ENCODE assay signal across 12 mouse cellular contexts in the genomic region with DNA sequence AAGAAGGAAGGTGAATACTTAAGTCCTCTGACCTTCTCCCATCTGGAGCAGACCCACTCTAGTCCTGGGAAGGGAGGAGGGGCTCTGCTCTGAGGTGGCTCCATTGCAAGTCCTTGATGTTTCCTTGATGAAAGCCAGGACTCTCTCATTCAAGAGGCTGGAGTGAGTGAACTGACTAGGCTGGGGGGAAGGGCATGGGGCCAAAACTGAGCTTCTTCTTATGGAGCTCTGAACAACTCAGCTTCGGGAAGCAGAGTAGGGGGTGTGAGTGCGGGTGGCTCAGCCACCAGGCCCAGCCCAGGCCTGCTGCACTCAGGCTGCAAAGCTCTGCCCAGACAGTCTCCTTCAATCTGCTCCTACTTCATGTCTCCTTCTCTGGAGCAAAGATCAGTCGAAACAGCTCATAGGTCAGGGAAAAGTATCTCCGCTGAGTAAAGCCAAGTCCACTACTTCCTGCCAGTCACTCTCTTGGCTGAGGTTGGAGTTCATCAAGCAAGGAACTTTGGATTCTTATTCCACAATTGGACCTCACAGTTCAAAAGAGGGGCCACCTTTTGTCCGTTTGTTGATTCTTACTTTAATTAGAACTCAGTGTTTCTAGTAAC. TPM values are rescaled to one million over a fixed set of nuclear protein-coding genes. Genes with fewer than 3 reads are reported as not detected.
DNase-seq lines count a peak whose midpoint lies in the region; ATAC-seq lines count a peak whose summit lies in the region.
"Had no signal": no experiment of that assay in that cellular context is flagged by ENCODE, and none has a peak within 500 bp of the region (broad histone marks: within the 10 kb centered on the region; RNA-seq: fewer than 3 reads in every experiment).

No protein-coding gene starts in this region.

- peaks cover 47% of the 10 kb centered on the region for H3K27me3 ChIP-seq in kidney, embryonic 16.5 days (ENCODE audit: insufficient read depth, low read length)
- peaks cover 99% of the 10 kb centered on the region for H3K27me3 ChIP-seq in embryonic facial prominence, embryonic 10.5 days (replicated peaks; ENCODE audit: low read depth, poor library complexity, severe bottlenecking)
- peaks cover 10% of the 10 kb centered on the region; the same call in 1 of the 2 replicates for H3K27me3 ChIP-seq in stomach, embryonic 14.5 days (ENCODE audit: control insufficient read depth, insufficient read depth, low read length)

- no peak overlapping the region for H3K9ac ChIP-seq in kidney, embryonic 16.5 days (replicated peaks; ENCODE audit: low read length)
- no peak overlapping the region for H3K9ac ChIP-seq in stomach, embryonic 14.5 days (replicated peaks; ENCODE audit: low read depth, low read length)

- no peak overlapping the region for H3K27ac ChIP-seq in kidney, embryonic 16.5 days (ENCODE audit: low read length)
- H3K27ac ChIP-seq in embryonic facial prominence, embryonic 10.5 days (replicated peaks): peak overlapping the region; percentile 35
- H3K27ac ChIP-seq in stomach, embryonic 14.5 days (ENCODE audit: low read length): no peak overlapping the region; the same call in 1 of the 2 replicates
- H3K27ac ChIP-seq: kidney, postnatal 0 days had no signal

- H3K4me1 ChIP-seq in kidney, embryonic 16.5 days (ENCODE audit: insufficient read depth, low read length): no peaks in the 10 kb centered on the region
- H3K4me1 ChIP-seq in embryonic facial prominence, embryonic 10.5 days: peaks cover 32% of the 10 kb centered on the region
- H3K4me1 ChIP-seq in stomach, embryonic 14.5 days (ENCODE audit: control insufficient read depth, insufficient read depth, low read length): no peaks in the 10 kb centered on the region

- no peak for ATAC-seq in kidney, embryonic 16.5 days (ENCODE audit: low FRiP score, low TSS enrichment)
- peak; percentile 61; the same call in 1 of the 2 replicates for ATAC-seq in stomach, embryonic 14.5 days (ENCODE audit: insufficient number of reproducible peaks, insufficient read depth, low FRiP score, low read depth)
- no peak for ATAC-seq in frontal cortex, adult (ENCODE audit: low TSS enrichment)

- H3K4me3 ChIP-seq in kidney, embryonic 16.5 days (ENCODE audit: low read length): no peak overlapping the region
- H3K4me3 ChIP-seq in embryonic facial prominence, embryonic 10.5 days: no peak overlapping the region
- H3K4me3 ChIP-seq in stomach, embryonic 14.5 days (ENCODE audit: low read depth, low read length): no peak overlapping the region
- H3K4me3 ChIP-seq: erythroblast, embryonic 14.5 days had no signal

- no peaks in the 10 kb centered on the region for H3K36me3 ChIP-seq in kidney, embryonic 16.5 days (ENCODE audit: insufficient read depth, low read length)
- H3K36me3 ChIP-seq in embryonic facial prominence, embryonic 10.5 days (replicated peaks): no peaks in the 10 kb centered on the region
- H3K36me3 ChIP-seq in stomach, embryonic 14.5 days (ENCODE audit: control insufficient read depth, insufficient read depth, low read length): no peaks in the 10 kb centered on the region

- no peaks in the 10 kb centered on the region for H3K9me3 ChIP-seq in kidney, embryonic 16.5 days (ENCODE audit: low read length)
- 0 out of 2 replicates have a peak, but pooled peaks cover 3% of the 10 kb centered on the region for H3K9me3 ChIP-seq in embryonic facial prominence, embryonic 10.5 days
- no peaks in the 10 kb centered on the region for H3K9me3 ChIP-seq in stomach, embryonic 14.5 days (ENCODE audit: control insufficient read depth, low read depth, low read length)

- DNase-seq in kidney, adult 11 months: peak; percentile 52
- peak; percentile 50 for DNase-seq in embryonic facial prominence, embryonic 10.5 days (ENCODE audit: low spot score)
- DNase-seq in kidney, postnatal 10 days: peak; percentile 41
- no peak for DNase-seq in c-Kit-positive CD71-positive TER-119-positive erythroid progenitor cells, embryonic 14.5 days (ENCODE audit: low spot score)
- DNase-seq: cerebellum, adult 9-10 months; gastrocnemius, postnatal 14 days had no signal

- 64% methylated on average over 5 of the region's 5 CpGs for WGBS in kidney, embryonic 16.5 days
- WGBS in embryonic facial prominence, embryonic 10.5 days: 48% methylated on average over 5 of the region's 5 CpGs
- WGBS in stomach, embryonic 14.5 days: 52% methylated on average over 5 of the region's 5 CpGs

- no peak overlapping the region for H3K4me2 ChIP-seq in kidney, embryonic 16.5 days (replicated peaks; ENCODE audit: low read depth, low read length)
- H3K4me2 ChIP-seq in stomach, embryonic 14.5 days (replicated peaks; ENCODE audit: low read depth, low read length): no peak overlapping the region

RNA-seq across cellular contexts. Expression of a gene that starts 1.9 kb away (rescaled TPM):
- 12.0 and 12.1 TPM in 2 replicates for polyA plus RNA-seq in kidney, embryonic 16.5 days (2015; fragmentation: Nextera tagmentation; extraction: Ambion mirVana)
- 27.5 and 30.0 TPM in 2 replicates for polyA plus RNA-seq in embryonic facial prominence, embryonic 10.5 days (2016; fragmentation: Nextera tagmentation; extraction: Ambion mirVana)
- 16.3 and 17.4 TPM in 2 replicates for polyA plus RNA-seq in stomach, embryonic 14.5 days (2014; fragmentation: Nextera tagmentation; extraction: Ambion mirVana)
- polyA plus RNA-seq: erythroblast, embryonic 14.5 days had no signal

RNA-seq across cellular contexts. Expression of a gene that starts 52.8 kb away (rescaled TPM):
- polyA plus RNA-seq in kidney, embryonic 16.5 days (2015; fragmentation: Nextera tagmentation; extraction: Ambion mirVana): 0.22 and 0.33 TPM in 2 replicates
- polyA plus RNA-seq in embryonic facial prominence, embryonic 10.5 days (2016; fragmentation: Nextera tagmentation; extraction: Ambion mirVana): not detected in 2 replicates
- 0.21 TPM in 1 of 2 replicates, not detected in the other for polyA plus RNA-seq in stomach, embryonic 14.5 days (2014; fragmentation: Nextera tagmentation; extraction: Ambion mirVana)
- polyA plus RNA-seq: erythroblast, embryonic 14.5 days; neural tube, embryonic 14.5 days had no signal

RNA-seq across cellular contexts. Expression of a gene that starts 53.1 kb away (rescaled TPM):
- 0.22 and 0.24 TPM in 2 replicates for polyA plus RNA-seq in kidney, embryonic 16.5 days (2015; fragmentation: Nextera tagmentation; extraction: Ambion mirVana)
- polyA plus RNA-seq in embryonic facial prominence, embryonic 10.5 days (2016; fragmentation: Nextera tagmentation; extraction: Ambion mirVana): 0.24 TPM in 1 of 2 replicates, not detected in the other
- 0.42 TPM in 1 of 2 replicates, not detected in the other for polyA plus RNA-seq in stomach, embryonic 14.5 days (2014; fragmentation: Nextera tagmentation; extraction: Ambion mirVana)
- polyA plus RNA-seq: erythroblast, embryonic 14.5 days; neural tube, embryonic 14.5 days had no signal
